Mouse (Mus musculus): ENCODE data around the gene Rpl32. TPM values are rescaled to one million over a fixed set of nuclear protein-coding genes. Genes with fewer than 3 reads are reported as not detected.

The Rpl32 gene
- polyA plus RNA-seq, 1 experiment from 2014 or later = 2,211 TPM

GRCm38 (mm10) chr6:115774501-115774921 is 34.0 kb downstream of the Rpl32 start, which contains the start of gene Cand2:
Cand2 (plus strand) TSS chr6:115774538.
- Histone ChIP-seq H3K4me2 (peak within 1 kb of the TSS; percentile 74), H3K9ac (peak within 1 kb of the TSS; percentile 73), H3K27ac (peak within 1 kb of the TSS; percentile 91), H3K4me1 (peaks cover 25% of the 10 kb centered on the region), H3K36me3 (peaks cover 9% of the 10 kb centered on the region; the same call in 1 of the 2 replicates), H3K4me3 (peak within 1 kb of the TSS; percentile 86), H3K9me3 (no peaks in the 10 kb centered on the region), H3K27me3 (no peaks in the 10 kb centered on the region)
- 0% methylated on average over 18 of the region's 28 CpGs for WGBS
- ATAC-seq (ENCODE audit: insufficient number of reproducible peaks, low FRiP score, low TSS enrichment, low read depth) = peak; percentile 85

DNA sequence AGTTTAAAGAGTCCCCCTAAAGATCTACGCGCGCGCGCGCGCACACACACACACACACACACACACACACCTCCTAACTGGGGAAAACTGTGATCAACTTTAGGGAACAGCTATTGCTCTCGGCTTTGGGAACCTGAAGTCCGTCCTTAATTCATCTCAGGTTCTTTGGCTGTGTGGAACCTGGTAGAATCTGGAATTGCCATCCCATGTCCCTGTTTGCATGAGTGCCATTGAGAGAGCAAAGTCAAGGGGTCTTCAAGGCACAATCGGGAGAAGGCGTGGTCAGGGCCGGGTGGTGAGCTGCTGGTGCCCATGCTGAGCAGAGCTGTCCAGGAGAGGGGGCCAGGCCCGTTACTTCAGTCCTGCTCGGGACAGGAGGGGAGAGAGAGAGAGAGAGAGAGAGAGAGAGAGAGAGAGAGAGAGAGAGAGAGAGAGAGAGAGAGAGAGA is 34.6 kb downstream of the Rpl32 start:
- H3K9me3 ChIP-seq = no peaks in the 10 kb centered on the region
- WGBS = 2% methylated on average over 14 of the region's 14 CpGs
- H3K4me1 ChIP-seq = peaks cover 25% of the 10 kb centered on the region

DNA sequence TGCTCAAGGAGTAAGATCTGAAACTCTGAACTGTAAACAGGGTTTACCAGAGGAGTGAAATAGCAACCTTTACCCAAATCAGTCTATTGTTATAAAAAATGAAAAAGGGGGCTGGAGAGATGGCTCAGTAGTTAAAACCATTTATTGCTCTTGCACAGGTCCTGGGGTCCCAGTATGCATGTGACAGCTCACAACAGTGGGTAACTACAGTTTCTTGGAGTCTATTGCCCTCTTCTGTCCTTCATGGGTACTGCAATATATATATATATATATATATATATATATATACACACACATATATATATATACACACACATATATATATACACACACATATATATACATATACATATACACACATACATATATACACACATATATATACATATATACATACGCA is 35.9 kb downstream of the Rpl32 start:
- WGBS = 86% methylated on average over 1 of the region's 1 CpGs
- Histone ChIP-seq H3K27ac (no peak overlapping the region), H3K27me3 (no peaks in the 10 kb centered on the region), H3K4me3 (no peak overlapping the region), H3K4me2 (no peak overlapping the region), H3K36me3 (no peaks in the 10 kb centered on the region), H3K4me1 (peaks cover 26% of the 10 kb centered on the region), H3K9ac (no peak overlapping the region), H3K9me3 (no peaks in the 10 kb centered on the region)
- no peak for ATAC-seq (ENCODE audit: insufficient number of reproducible peaks, low FRiP score, low TSS enrichment, low read depth)

More for the DNA sequence above, 34.6 kb downstream of the Rpl32 start:
- Histone ChIP-seq H3K27me3 (no peaks in the 10 kb centered on the region), H3K27ac (peak overlapping the region; percentile 78), H3K36me3 (0 out of 2 replicates have a peak, but pooled peaks cover 8% of the 10 kb centered on the region), H3K4me3 (peak overlapping the region; percentile 86), H3K4me2 (peak overlapping the region; percentile 74), H3K9ac (peak overlapping the region; percentile 33)
- peak; percentile 40; the same call in 1 of the 2 replicates for ATAC-seq (ENCODE audit: insufficient number of reproducible peaks, low FRiP score, low TSS enrichment, low read depth)

- no peak for ATAC-seq (ENCODE audit: insufficient number of reproducible peaks, low FRiP score, low TSS enrichment, low read depth)
- Histone ChIP-seq H3K4me3 (no peak overlapping the region), H3K27me3 (no peaks in the 10 kb centered on the region), H3K4me1 (peaks cover 26% of the 10 kb centered on the region), H3K9me3 (no peaks in the 10 kb centered on the region), H3K9ac (no peak overlapping the region), H3K27ac (no peak overlapping the region), H3K4me2 (no peak overlapping the region), H3K36me3 (no peaks in the 10 kb centered on the region)
- WGBS = 84% methylated on average over 6 of the region's 6 CpGs
Observed at GRCm38 (mm10) chr6:115772201-115772600, 36.3 kb downstream of the Rpl32 start.

GRCm38 (mm10) chr6:115770852-115771251 is 37.7 kb downstream of the Rpl32 start:
- H3K27me3 ChIP-seq = no peaks in the 10 kb centered on the region
- H3K4me2 ChIP-seq = no peak overlapping the region
- no peaks in the 10 kb centered on the region for H3K9me3 ChIP-seq
- WGBS = 63% methylated on average over 4 of the region's 4 CpGs
- no peak for ATAC-seq (ENCODE audit: insufficient number of reproducible peaks, low FRiP score, low TSS enrichment, low read depth)
- no peak overlapping the region for H3K9ac ChIP-seq
- no peak overlapping the region for H3K27ac ChIP-seq
- no peak overlapping the region for H3K4me3 ChIP-seq
- H3K4me1 ChIP-seq = peaks cover 15% of the 10 kb centered on the region
- H3K36me3 ChIP-seq = no peaks in the 10 kb centered on the region

DNA sequence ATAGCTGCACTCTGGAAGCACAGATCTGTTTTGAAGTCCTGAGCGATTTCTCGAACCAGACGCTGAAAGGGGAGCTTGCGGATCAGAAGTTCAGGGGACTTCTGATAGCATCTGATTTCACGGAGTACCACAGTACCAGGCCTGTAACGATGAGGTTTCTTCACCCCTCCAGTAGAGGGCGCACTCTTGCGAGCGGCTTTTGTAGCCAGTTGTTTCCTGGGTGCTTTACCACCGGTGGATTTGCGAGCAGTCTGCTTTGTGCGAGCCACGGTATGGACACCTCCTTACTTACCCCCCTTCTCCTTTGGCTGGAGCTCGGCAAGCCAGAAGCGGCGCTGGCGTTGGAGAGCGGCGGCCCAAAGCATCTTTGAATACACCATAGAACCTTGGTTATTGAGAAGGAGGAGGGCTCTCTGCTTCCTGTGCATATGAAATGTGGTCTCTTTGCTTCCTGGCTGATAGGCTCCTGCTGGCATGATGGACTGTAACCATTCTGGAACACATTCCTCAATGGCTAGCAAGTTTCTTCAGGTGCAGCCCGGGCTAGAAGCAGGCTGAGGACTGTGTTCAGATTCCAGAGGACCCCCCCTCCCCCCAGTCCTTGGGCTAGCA is 38.4 kb downstream of the Rpl32 start:
- 81% methylated on average over 20 of the region's 20 CpGs for WGBS
- Histone ChIP-seq H3K36me3 (no peaks in the 10 kb centered on the region), H3K4me1 (peaks cover 8% of the 10 kb centered on the region; the same call in 1 of the 2 replicates), H3K9me3 (no peaks in the 10 kb centered on the region), H3K4me3 (no peak overlapping the region), H3K27me3 (no peaks in the 10 kb centered on the region), H3K9ac (no peak overlapping the region), H3K4me2 (no peak overlapping the region), H3K27ac (no peak overlapping the region)
- no peak for ATAC-seq (ENCODE audit: insufficient number of reproducible peaks, low FRiP score, low TSS enrichment, low read depth)

GRCm38 (mm10) chr6:115768207-115768606 is 40.3 kb downstream of the Rpl32 start:
- H3K9ac ChIP-seq = 0 out of 2 replicates have a peak overlapping the region, but pooled peaks have one; percentile 1
- H3K4me1 ChIP-seq = peaks cover 16% of the 10 kb centered on the region
- H3K36me3 ChIP-seq = no peaks in the 10 kb centered on the region
- H3K4me2 ChIP-seq = no peak overlapping the region
- no peaks in the 10 kb centered on the region for H3K27me3 ChIP-seq
- H3K9me3 ChIP-seq = no peaks in the 10 kb centered on the region
- WGBS = 71% methylated on average over 4 of the region's 4 CpGs
- no peak overlapping the region; the same call in 1 of the 2 replicates for H3K27ac ChIP-seq
- H3K4me3 ChIP-seq = no peak overlapping the region
- ATAC-seq (ENCODE audit: insufficient number of reproducible peaks, low FRiP score, low TSS enrichment, low read depth) = no peak

GRCm38 (mm10) chr6:115767357-115767756 is 41.2 kb downstream of the Rpl32 start:
- Histone ChIP-seq H3K4me3 (no peak overlapping the region), H3K27ac (no peak overlapping the region), H3K4me1 (peaks cover 20% of the 10 kb centered on the region), H3K27me3 (no peaks in the 10 kb centered on the region), H3K9me3 (no peaks in the 10 kb centered on the region), H3K4me2 (no peak overlapping the region), H3K36me3 (no peaks in the 10 kb centered on the region), H3K9ac (no peak overlapping the region)
- ATAC-seq (ENCODE audit: insufficient number of reproducible peaks, low FRiP score, low TSS enrichment, low read depth) = no peak
- 52% methylated on average over 9 of the region's 9 CpGs for WGBS

- Histone ChIP-seq H3K4me3 (no peak overlapping the region; the same call in 1 of the 2 replicates), H3K36me3 (no peaks in the 10 kb centered on the region), H3K27me3 (no peaks in the 10 kb centered on the region), H3K4me2 (peak overlapping the region; percentile 19; the same call in 1 of the 2 replicates), H3K9me3 (no peaks in the 10 kb centered on the region), H3K27ac (peak overlapping the region; percentile 86), H3K4me1 (peaks cover 33% of the 10 kb centered on the region), H3K9ac (no peak overlapping the region)
- 10% methylated on average over 7 of the region's 7 CpGs for WGBS
- ATAC-seq (ENCODE audit: insufficient number of reproducible peaks, low FRiP score, low TSS enrichment, low read depth) = peak; percentile 75
Observed at GRCm38 (mm10) chr6:115764179-115764578, 44.4 kb downstream of the Rpl32 start.

DNA sequence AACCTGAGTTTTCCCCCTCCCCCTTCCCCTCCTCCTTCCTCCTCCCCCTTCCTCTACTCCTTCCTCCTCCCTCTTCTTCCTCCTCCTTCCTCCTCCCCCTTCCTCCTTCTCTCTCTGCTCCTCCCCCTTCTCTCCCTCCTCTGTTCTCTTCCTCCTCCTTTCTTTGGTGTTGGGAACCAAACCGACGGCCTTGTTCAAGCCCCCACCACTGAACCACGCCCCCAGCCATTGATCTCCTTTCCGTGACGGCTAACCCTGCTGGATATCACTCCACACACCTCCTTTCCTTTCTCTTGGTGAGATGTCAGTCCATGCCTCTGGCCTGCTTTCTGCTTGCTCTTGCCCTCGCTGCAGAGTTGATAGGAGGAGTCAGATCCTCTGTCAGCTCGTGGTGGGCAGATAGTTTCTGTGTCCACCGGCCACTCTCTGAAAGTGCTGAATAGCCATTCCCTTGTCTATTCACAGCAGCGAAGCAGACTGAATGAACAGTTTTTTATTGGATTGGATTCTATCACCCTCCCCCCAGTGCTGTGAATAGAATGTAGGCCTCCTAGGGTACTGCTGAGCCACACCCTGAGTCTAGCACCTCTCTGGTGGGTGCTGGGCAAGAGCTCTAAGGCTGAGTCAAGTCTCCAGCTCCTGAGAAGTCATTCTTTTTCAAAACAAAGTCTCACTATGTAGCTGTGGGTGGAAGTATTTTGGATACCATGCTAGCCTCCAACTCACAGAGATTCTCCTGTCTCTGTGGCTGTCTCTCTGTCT is 46.4 kb downstream of the Rpl32 start, which contains the start of gene Tmem40:
Tmem40 (minus strand) TSS at position 416 of the 762 bp plus-strand sequence.
- Histone ChIP-seq H3K9me3 (no peaks in the 10 kb centered on the region), H3K27ac (peak within 1 kb of the TSS; percentile 57), H3K9ac (no peak within 1 kb of the TSS), H3K4me1 (peaks cover 33% of the 10 kb centered on the region), H3K27me3 (no peaks in the 10 kb centered on the region), H3K4me2 (no peak within 1 kb of the TSS), H3K36me3 (no peaks in the 10 kb centered on the region), H3K4me3 (0 out of 2 replicates have a peak within 1 kb of the TSS, but pooled peaks have one; percentile 9)
- 5% methylated on average over 9 of the region's 9 CpGs for WGBS
- no peak for ATAC-seq (ENCODE audit: insufficient number of reproducible peaks, low FRiP score, low TSS enrichment, low read depth)

- Histone ChIP-seq H3K27ac (0 out of 2 replicates have a peak overlapping the region, but pooled peaks have one; percentile 43), H3K4me2 (no peak overlapping the region), H3K36me3 (no peaks in the 10 kb centered on the region), H3K4me1 (peaks cover 33% of the 10 kb centered on the region), H3K9me3 (no peaks in the 10 kb centered on the region), H3K4me3 (no peak overlapping the region), H3K9ac (no peak overlapping the region), H3K27me3 (no peaks in the 10 kb centered on the region)
- WGBS = 53% methylated on average over 4 of the region's 4 CpGs
- no peak for ATAC-seq (ENCODE audit: insufficient number of reproducible peaks, low FRiP score, low TSS enrichment, low read depth)
Observed at GRCm38 (mm10) chr6:115760982-115761381, 47.6 kb downstream of the Rpl32 start.

DNA sequence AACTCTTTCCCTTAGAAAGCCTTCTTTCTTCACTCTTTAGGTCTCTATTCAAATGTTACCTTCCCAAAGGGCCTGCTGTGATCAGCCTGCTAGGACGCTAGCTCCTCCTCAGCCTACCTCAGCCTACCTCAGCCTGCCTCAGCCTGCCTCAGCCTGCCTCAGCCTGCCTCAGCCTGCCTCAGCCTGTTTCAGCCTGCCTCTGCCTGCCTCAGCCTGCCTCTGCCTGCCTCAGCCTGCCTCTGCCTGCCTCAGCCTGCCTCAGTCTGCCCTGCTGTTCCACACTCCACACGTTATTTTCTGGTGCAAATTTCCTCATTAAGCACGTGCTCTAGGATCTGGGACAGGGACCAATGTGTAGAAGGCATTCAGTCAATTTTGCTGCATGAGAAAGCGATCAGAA is 48.4 kb downstream of the Rpl32 start:
- H3K4me2 ChIP-seq = no peak overlapping the region
- H3K27me3 ChIP-seq = no peaks in the 10 kb centered on the region
- H3K9me3 ChIP-seq = no peaks in the 10 kb centered on the region
- H3K9ac ChIP-seq = no peak overlapping the region
- no peak overlapping the region for H3K4me3 ChIP-seq
- ATAC-seq (ENCODE audit: insufficient number of reproducible peaks, low FRiP score, low TSS enrichment, low read depth) = no peak
- H3K27ac ChIP-seq = peak overlapping the region; percentile 22; the same call in 1 of the 2 replicates
- H3K4me1 ChIP-seq = peaks cover 33% of the 10 kb centered on the region
- H3K36me3 ChIP-seq = no peaks in the 10 kb centered on the region
- WGBS = 91% methylated on average over 4 of the region's 4 CpGs

Measured in limb, embryonic 15.5 days (tissue).